Mouse (Mus musculus): ENCODE data around the gene Ppm1b. TPM values are rescaled to one million over a fixed set of nuclear protein-coding genes. Genes with fewer than 3 reads are reported as not detected.

Ppm1b gene
- total and polyA plus RNA-seq, 3 experiments, result 45.7 to 51.6 TPM; not detected in 1

GRCm38 (mm10) chr17:84927580-84927979 is 29.0 kb upstream of the Ppm1b start:
- peaks cover 0 to 12% of the 10 kb centered on the region in 2 experiments; a peak in 2 of 4 replicates for H3K36me3 ChIP-seq (ENCODE audit: control insufficient read depth in 1 of 2, insufficient read depth in 2 of 2, low read length in 2 of 2)
- DNase-seq (ENCODE audit: low read depth, low spot score), result no peak
- H3K9me3 ChIP-seq (replicated peaks; ENCODE audit: insufficient read depth, low read length), result no peaks in the 10 kb centered on the region
- no peaks in the 10 kb centered on the region for H3K79me2 ChIP-seq (ENCODE audit: control insufficient read depth, insufficient read depth, low read length, poor library complexity)
- H3K4me3 ChIP-seq (ENCODE audit: control insufficient read depth in 1 of 2, insufficient read depth in 1 of 2, low read depth in 2 of 2, low read length in 2 of 2), result no peak overlapping the region
- TF ChIP-seq JUND (IDR thresholded peaks at IDR 0.05; ENCODE audit: low read depth, low read length), result no peak
- no peak for TF ChIP-seq MAFK (IDR thresholded peaks at IDR 0.05; ENCODE audit: borderline replicate concordance, low read depth, low read length)
- no peak for TF ChIP-seq GATA1 (IDR thresholded peaks at IDR 0.05; ENCODE audit: low read depth, low read length)
- no peak for TF ChIP-seq MEF2A (IDR thresholded peaks at IDR 0.05; ENCODE audit: extremely low read depth, insufficient replicate concordance, low read depth, low read length, poor library complexity, severe bottlenecking)
- no peak for TF ChIP-seq TBP (IDR thresholded peaks at IDR 0.05; ENCODE audit: low read depth, low read length)
- no peak for TF ChIP-seq TAL1 (IDR thresholded peaks at IDR 0.05; ENCODE audit: low read length)
- TF ChIP-seq MYB (IDR thresholded peaks at IDR 0.05; ENCODE audit: low read depth, low read length), result no peak
- no peak for TF ChIP-seq USF1 (IDR thresholded peaks at IDR 0.05; ENCODE audit: low read depth, low read length)
- TF ChIP-seq POLR2AphosphoS2 (IDR thresholded peaks at IDR 0.05; ENCODE audit: low read length), result no peak
- TF ChIP-seq CHD1 (IDR thresholded peaks at IDR 0.05; ENCODE audit: low read depth, low read length), result no peak
- TF ChIP-seq ZKSCAN1 (IDR thresholded peaks at IDR 0.05; ENCODE audit: low read depth, low read length), result no peak
- no peak for TF ChIP-seq MXI1 (IDR thresholded peaks at IDR 0.05; ENCODE audit: low read depth, low read length)
- no peak for TF ChIP-seq ELF1 (IDR thresholded peaks at IDR 0.05; ENCODE audit: low read depth, low read length)
- TF ChIP-seq NRF1 (IDR thresholded peaks at IDR 0.05; ENCODE audit: insufficient read depth, low read depth, low read length, poor library complexity, severe bottlenecking), result no peak
- no peak for TF ChIP-seq HCFC1 (IDR thresholded peaks at IDR 0.05; ENCODE audit: low read depth, low read length)
- no peak for TF ChIP-seq MAZ (IDR thresholded peaks at IDR 0.05; ENCODE audit: low read depth, low read length)
- peaks cover 11 to 17% of the 10 kb centered on the region in 2 experiments for H3K4me1 ChIP-seq (ENCODE audit: control insufficient read depth in 1 of 2, insufficient read depth in 2 of 2, low read length in 2 of 2)
- no peaks in the 10 kb centered on the region for H3K27me3 ChIP-seq (ENCODE audit: control insufficient read depth in 1 of 2, insufficient read depth in 2 of 2, low read length in 2 of 2)
- H3K27ac ChIP-seq (ENCODE audit: control insufficient read depth, low read depth, low read length), result no peak overlapping the region
- no peak overlapping the region for H3K9ac ChIP-seq (ENCODE audit: control insufficient read depth, low read depth, low read length, poor library complexity, severe bottlenecking)

GRCm38 (mm10) chr17:84932943-84933342 is 23.6 kb upstream of the Ppm1b start:
- H3K9ac ChIP-seq (ENCODE audit: control insufficient read depth, low read depth, low read length, poor library complexity, severe bottlenecking), result no peak overlapping the region
- no peaks in the 10 kb centered on the region for H3K27me3 ChIP-seq (ENCODE audit: control insufficient read depth in 1 of 2, insufficient read depth in 2 of 2, low read length in 2 of 2)
- peak; percentile 73 for DNase-seq (ENCODE audit: low read depth, low spot score)
- no peaks in the 10 kb centered on the region for H3K79me2 ChIP-seq (ENCODE audit: control insufficient read depth, insufficient read depth, low read length, poor library complexity)
- H3K27ac ChIP-seq (ENCODE audit: control insufficient read depth, low read depth, low read length), result no peak overlapping the region
- H3K9me3 ChIP-seq (replicated peaks; ENCODE audit: insufficient read depth, low read length), result no peaks in the 10 kb centered on the region
- peaks cover 5 to 24% of the 10 kb centered on the region in 2 experiments for H3K4me1 ChIP-seq (ENCODE audit: control insufficient read depth in 1 of 2, insufficient read depth in 2 of 2, low read length in 2 of 2)
- TF ChIP-seq ELF1 (IDR thresholded peaks at IDR 0.05; ENCODE audit: low read depth, low read length) (no peak), TCF12 (IDR thresholded peaks at IDR 0.05; ENCODE audit: low read depth, low read length) (no peak), GATA1 (IDR thresholded peaks at IDR 0.05; ENCODE audit: low read depth, low read length) (peak; percentile 20; the same call in 1 of the 2 replicates), TAL1 (IDR thresholded peaks at IDR 0.05; ENCODE audit: low read length) (no peak)
- H3K36me3 ChIP-seq (ENCODE audit: control insufficient read depth in 1 of 2, insufficient read depth in 2 of 2, low read length in 2 of 2), result peaks cover 0 to 7% of the 10 kb centered on the region in 2 experiments; a peak in 2 of 4 replicates
- no peak overlapping the region for H3K4me3 ChIP-seq (ENCODE audit: control insufficient read depth in 1 of 2, insufficient read depth in 1 of 2, low read depth in 2 of 2, low read length in 2 of 2)

Measured in MEL (cell line).